Mouse (Mus musculus) liver, embryonic 14.5 days (tissue): Measurements from ENCODE around the gene G6pc.

ENCODE experiments used
- CTCF ChIP-seq: IDR thresholded peaks from 2 replicates; pipeline ENCODE4 v1.5.1; 2016; ENCODE audit warnings: antibody characterized with exemption, low read depth, control low read depth
- EP300 ChIP-seq: IDR thresholded peaks from 2 replicates; pipeline ENCODE4 v1.6.1; 2016; ENCODE audit warnings: antibody characterized with exemption, low read depth

DNA sequence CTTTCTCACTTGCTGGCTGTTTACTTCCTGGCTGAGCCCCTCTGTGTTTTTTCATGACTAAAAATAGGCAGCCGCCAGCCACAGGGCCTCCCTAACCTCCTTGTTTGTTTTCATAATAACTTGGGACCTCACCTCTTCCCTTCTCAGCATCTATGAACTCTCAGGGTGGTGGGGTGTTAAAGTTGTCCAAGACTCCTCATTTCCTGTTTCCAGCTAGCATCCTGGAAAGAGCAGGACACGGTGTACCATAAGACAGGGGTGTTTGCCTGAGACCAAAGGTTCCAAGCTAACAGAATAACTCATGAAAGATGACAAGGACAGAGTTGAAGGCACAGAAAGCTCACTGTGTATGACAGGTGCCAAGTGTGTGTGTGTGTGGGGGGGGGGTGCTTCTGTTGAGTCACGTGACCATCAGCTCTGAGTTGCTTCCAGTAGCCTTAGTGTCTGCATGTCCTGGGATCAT is 6.7 kb upstream of the G6pc start:
- TF ChIP-seq EP300 (no peak), CTCF (no peak)
